Comparison of ENCODE assay signal across 10 mouse cellular contexts in genomic region chr10:121436258-121436645, GRCm38 (mm10). TPM values are rescaled to one million over a fixed set of nuclear protein-coding genes. Genes with fewer than 3 reads are reported as not detected.
DNase-seq lines count a peak whose midpoint lies in the region; ATAC-seq and TF ChIP-seq lines count a peak whose summit lies in the region.
"Had no signal": no experiment of that assay in that cellular context is flagged by ENCODE, and none has a peak within 500 bp of the region (broad histone marks: within the 10 kb centered on the region; RNA-seq: fewer than 3 reads in every experiment).

No protein-coding gene starts in this region.

- H3K4me2 ChIP-seq in embryonic facial prominence, embryonic 12.5 days (replicated peaks) = peak overlapping the region; percentile 40
- peak overlapping the region; percentile 6; the same call in 1 of the 2 replicates for H3K4me2 ChIP-seq in liver, embryonic 13.5 days

- ATAC-seq in embryonic facial prominence, embryonic 12.5 days (ENCODE audit: insufficient number of reproducible peaks, insufficient read depth, low FRiP score, low TSS enrichment) = no peak
- ATAC-seq in liver, embryonic 13.5 days (ENCODE audit: low read depth) = no peak
- no peak for ATAC-seq in megakaryocyte, adult 5-6 weeks (ENCODE audit: poor library complexity, severe bottlenecking)

- peak overlapping the region; percentile 83; the same call in 1 of the 2 replicates for H3K27ac ChIP-seq in kidney, adult 2 months (ENCODE audit: insufficient read depth, low read depth, low read length)
- peak overlapping the region; percentile 79 for H3K27ac ChIP-seq in embryonic facial prominence, embryonic 12.5 days
- peak overlapping the region; percentile 66 for H3K27ac ChIP-seq in liver, embryonic 13.5 days

- 35% methylated on average over 8 of the region's 8 CpGs for WGBS in kidney, adult 2 months
- 14% methylated on average over 8 of the region's 8 CpGs for WGBS in embryonic facial prominence, embryonic 12.5 days
- WGBS in liver, embryonic 13.5 days (ENCODE audit: insufficient replicate concordance) = 58% methylated on average over 8 of the region's 8 CpGs

- no peaks in the 10 kb centered on the region for H3K27me3 ChIP-seq in kidney, adult 2 months (replicated peaks; ENCODE audit: control insufficient read depth, insufficient read depth, low read length)
- no peaks in the 10 kb centered on the region for H3K27me3 ChIP-seq in embryonic facial prominence, embryonic 12.5 days
- H3K27me3 ChIP-seq in liver, embryonic 13.5 days = no peaks in the 10 kb centered on the region

- TF ChIP-seq POLR2A in kidney, adult 2 months (IDR thresholded peaks at IDR 0.05; ENCODE audit: low read depth, low read length) = no peak

- no peak overlapping the region for H3K9ac ChIP-seq in embryonic facial prominence, embryonic 12.5 days
- H3K9ac ChIP-seq in liver, embryonic 13.5 days = no peak overlapping the region

- TF ChIP-seq CTCF in kidney, adult 2 months (conservative IDR thresholded peaks at IDR 0.05; ENCODE audit: insufficient read depth, insufficient read length, low read depth, low read length) = no peak

- no peak overlapping the region for H3K4me3 ChIP-seq in kidney, adult 2 months (ENCODE audit: insufficient read depth, low read depth, low read length)
- H3K4me3 ChIP-seq in embryonic facial prominence, embryonic 12.5 days = no peak overlapping the region
- H3K4me3 ChIP-seq in liver, embryonic 13.5 days (replicated peaks) = no peak overlapping the region
- H3K4me3 ChIP-seq: erythroblast, embryonic 14.5 days had no signal

- DNase-seq in kidney, adult 2 months = no peak
- DNase-seq in kidney, adult 11 months = no peak
- DNase-seq in embryo, embryonic 10.5 days (ENCODE audit: low spot score) = peak; percentile 72
- DNase-seq in liver, embryonic 13.5 days = no peak
- DNase-seq in frontal cortex, postnatal 10 days (ENCODE audit: low spot score in 2 of 2) = no peak
- DNase-seq: midbrain, embryonic 14.5 days had no signal

- H3K9me3 ChIP-seq in embryonic facial prominence, embryonic 12.5 days = no peaks in the 10 kb centered on the region
- no peaks in the 10 kb centered on the region for H3K9me3 ChIP-seq in liver, embryonic 13.5 days (replicated peaks)
- H3K9me3 ChIP-seq: G1E had no signal

- H3K4me1 ChIP-seq in kidney, adult 2 months (ENCODE audit: control insufficient read depth, insufficient read depth, low read length) = peaks cover 30% of the 10 kb centered on the region
- peaks cover 66% of the 10 kb centered on the region for H3K4me1 ChIP-seq in embryonic facial prominence, embryonic 12.5 days
- peaks cover 70% of the 10 kb centered on the region for H3K4me1 ChIP-seq in liver, embryonic 13.5 days (replicated peaks)

- H3K36me3 ChIP-seq in kidney, adult 2 months (ENCODE audit: control insufficient read depth, insufficient read depth, low read length) = no peaks in the 10 kb centered on the region
- no peaks in the 10 kb centered on the region for H3K36me3 ChIP-seq in embryonic facial prominence, embryonic 12.5 days
- H3K36me3 ChIP-seq in liver, embryonic 13.5 days = no peaks in the 10 kb centered on the region
- H3K36me3 ChIP-seq: G1E had no signal

RNA-seq across cellular contexts. Expression of gene Rassf3, which starts 39.9 kb away (rescaled TPM):
- polyA plus RNA-seq in kidney, adult 2 months (2012; rRNA removed) = 31.1 and 35.3 TPM in 2 replicates
- 23.1 and 24.7 TPM in 2 replicates for polyA plus RNA-seq in embryonic facial prominence, embryonic 12.5 days (2016; fragmentation: Nextera tagmentation; extraction: Ambion mirVana)
- 7.4 and 9.5 TPM in 2 replicates for polyA plus RNA-seq in liver, embryonic 13.5 days (2015; fragmentation: Nextera tagmentation; extraction: Ambion mirVana)
- 65.7 and 65.8 TPM in 2 replicates for total RNA-seq in megakaryocyte, adult 5-6 weeks (2015)
- 56.4 and 56.8 TPM in 2 replicates for total RNA-seq in megakaryocyte, adult 5-6 weeks (2017)
